Comparison of ENCODE assay signal across 17 mouse cellular contexts in genomic region chr14:30573235-30573634, GRCm38 (mm10). TPM values are rescaled to one million over a fixed set of nuclear protein-coding genes. Genes with fewer than 3 reads are reported as not detected.
DNase-seq lines count a peak whose midpoint lies in the region; ATAC-seq lines count a peak whose summit lies in the region.
"Had no signal": no experiment of that assay in that cellular context is flagged by ENCODE, and none has a peak within 500 bp of the region (broad histone marks: within the 10 kb centered on the region; RNA-seq: fewer than 3 reads in every experiment).

No protein-coding gene starts in this region.

- H3K9ac ChIP-seq in liver, embryonic 12.5 days = no peak overlapping the region
- H3K9ac ChIP-seq: forebrain, embryonic 13.5 days; forebrain, postnatal 0 days; heart, embryonic 12.5 days; hindbrain, embryonic 15.5 days had no signal

- no peak overlapping the region for H3K4me2 ChIP-seq in liver, embryonic 12.5 days
- H3K4me2 ChIP-seq: forebrain, embryonic 13.5 days; heart, embryonic 12.5 days; hindbrain, embryonic 15.5 days had no signal

- ATAC-seq in liver, embryonic 12.5 days = no peak

- H3K4me1 ChIP-seq in liver, embryonic 12.5 days = peaks cover 30% of the 10 kb centered on the region
- H3K4me1 ChIP-seq: forebrain, embryonic 13.5 days; hindbrain, embryonic 15.5 days had no signal

- H3K36me3 ChIP-seq in liver, embryonic 12.5 days = peaks cover 82% of the 10 kb centered on the region

- DNase-seq in heart, adult 11 months = peak; percentile 89
- DNase-seq in heart, postnatal 10 days = no peak
- no peak for DNase-seq in liver
- peak; percentile 19 for DNase-seq in urinary bladder, adult 2 months (ENCODE audit: low spot score)
- no peak for DNase-seq in urinary bladder, postnatal 25 days (ENCODE audit: low spot score)
- peak; percentile 64 to 80 for DNase-seq in adrenal gland, postnatal 36 days
- no peak for DNase-seq in left cerebral cortex, adult 11 months (ENCODE audit: low spot score)
- DNase-seq: cerebellum, adult 2 months; forebrain, postnatal 0 days; gastrocnemius, postnatal 36 days; heart, adult 18-20 months; heart, postnatal 36 days had no signal

- no peaks in the 10 kb centered on the region for H3K27me3 ChIP-seq in liver, embryonic 12.5 days (replicated peaks)
- H3K27me3 ChIP-seq: forebrain, embryonic 13.5 days; heart, embryonic 12.5 days; hindbrain, embryonic 15.5 days had no signal

- H3K4me3 ChIP-seq in liver, embryonic 12.5 days = no peak overlapping the region
- H3K4me3 ChIP-seq: embryonic facial prominence, embryonic 10.5 days; forebrain, embryonic 13.5 days; heart, embryonic 12.5 days; hindbrain, embryonic 15.5 days had no signal

- H3K27ac ChIP-seq in liver, embryonic 12.5 days = peak overlapping the region; percentile 62; the same call in 1 of the 2 replicates
- H3K27ac ChIP-seq: embryonic facial prominence, embryonic 10.5 days; hindbrain, embryonic 15.5 days had no signal

- H3K9me3 ChIP-seq in liver, embryonic 12.5 days (replicated peaks) = no peaks in the 10 kb centered on the region
- H3K9me3 ChIP-seq: embryonic facial prominence, embryonic 10.5 days; forebrain, embryonic 13.5 days; heart, embryonic 12.5 days; hindbrain, embryonic 15.5 days had no signal

- 77% methylated on average over 8 of the region's 8 CpGs for WGBS in liver, embryonic 12.5 days (ENCODE audit: insufficient replicate concordance)

- intact Hi-C loops in heart, postnatal 10 days (cut with DNase I) = loop anchor here (5.0 kb wide), 1 partner anchor 41 kb away; no protein-coding TSS in a partner anchor

RNA-seq across cellular contexts. Expression of gene Tkt, which starts 25.1 kb away (rescaled TPM):
- total RNA-seq in heart, postnatal 10 days (2021) = 100 to 1,000 TPM in 1 of 2 experiments, 10 to 100 TPM in 1; 64.1 to 105 TPM
- 267 and 280 TPM in 2 replicates for polyA plus RNA-seq in liver, embryonic 12.5 days (2016; fragmentation: Nextera tagmentation; extraction: Ambion mirVana)
- 137 and 145 TPM in 2 replicates for polyA plus RNA-seq in urinary bladder, adult 2 months (2012; rRNA removed)
- 1,000 to 10,000 TPM; 1,323 to 1,442 TPM for total RNA-seq in adrenal gland, postnatal 36 days (2021)

RNA-seq across cellular contexts. Expression of gene Prkcd, which starts 52.8 kb away (rescaled TPM):
- 10 to 100 TPM; 18.7 to 20.0 TPM for total RNA-seq in heart, postnatal 10 days (2021)
- polyA plus RNA-seq in liver, embryonic 12.5 days (2016; fragmentation: Nextera tagmentation; extraction: Ambion mirVana) = 22.9 and 23.1 TPM in 2 replicates
- polyA plus RNA-seq in urinary bladder, adult 2 months (2012; rRNA removed) = 85.8 and 105 TPM in 2 replicates
- total RNA-seq in adrenal gland, postnatal 36 days (2021) = 100 to 1,000 TPM; 101 to 162 TPM

Comparison
In these comparisons a context has a peak if more than half of its experiments do, and no peak if none do; other contexts are left out.
1. DNase-seq: peak in heart, adult 11 months (single experiment), urinary bladder, adult 2 months (single experiment) and adrenal gland, postnatal 36 days (2 of 2); none in heart, postnatal 10 days (0 of 2), liver (single experiment), urinary bladder, postnatal 25 days (single experiment) and left cerebral cortex, adult 11 months (single experiment).
2. RNA of gene Tkt, which starts 25.1 kb away (total RNA-seq): 1,323 to 1,442 TPM in adrenal gland, postnatal 36 days; 64.1 to 105 TPM in heart, postnatal 10 days; every median in the first group is over 10 times any median in the second.
3. RNA of gene Prkcd, which starts 52.8 kb away (total RNA-seq): 101 to 162 TPM in adrenal gland, postnatal 36 days; 18.7 to 20.0 TPM in heart, postnatal 10 days; every median in the first group is over 4 times any median in the second.